Mouse (Mus musculus): ENCODE measurements around the gene Ldb3. TPM values are rescaled to one million over a fixed set of nuclear protein-coding genes. Genes with fewer than 3 reads are reported as not detected.
A peak's percentile ranks its signal among the peaks of the same experiment; 100 is the strongest.

Gene Ldb3
- total and polyA plus RNA-seq, 2 experiments from 2014 or later, result 1.3 to 1.7 TPM

- TF ChIP-seq CTCF (IDR thresholded peaks at IDR 0.05; ENCODE audit: low read depth), result no peak
- Histone ChIP-seq H3K27me3 (ENCODE audit: insufficient read depth, low read length) (no peaks in the 10 kb centered on the region), H3K9me3 (ENCODE audit: low read length) (no peaks in the 10 kb centered on the region), H3K36me3 (ENCODE audit: insufficient read depth, low read length) (no peaks in the 10 kb centered on the region), H3K27ac (no peak overlapping the region), H3K4me3 (ENCODE audit: low read length) (no peak overlapping the region), H3K9ac (replicated peaks; ENCODE audit: low read length) (no peak overlapping the region), H3K4me2 (ENCODE audit: low read depth, low read length) (no peak overlapping the region), H3K4me1 (ENCODE audit: insufficient read depth, low read length) (no peaks in the 10 kb centered on the region)
- 72% methylated on average over 4 of the region's 4 CpGs for WGBS
- DNase-seq (ENCODE audit: low spot score) (no peak), ATAC-seq (no peak)
Measured at GRCm38 (mm10) chr14:34535883-34536282, 52.6 kb downstream of the Ldb3 start.

- no peak for TF ChIP-seq CTCF (IDR thresholded peaks at IDR 0.05; ENCODE audit: low read depth)
- ATAC-seq, result no peak
- no peaks in the 10 kb centered on the region for H3K9me3 ChIP-seq (ENCODE audit: low read length)
- H3K36me3 ChIP-seq (ENCODE audit: insufficient read depth, low read length), result no peaks in the 10 kb centered on the region
- no peak overlapping the region for H3K9ac ChIP-seq (replicated peaks; ENCODE audit: low read length)
- no peak overlapping the region for H3K4me3 ChIP-seq (ENCODE audit: low read length)
- H3K4me2 ChIP-seq (ENCODE audit: low read depth, low read length), result no peak overlapping the region
- 77% methylated on average over 5 of the region's 5 CpGs for WGBS
- no peak overlapping the region for H3K27ac ChIP-seq
- no peaks in the 10 kb centered on the region for H3K4me1 ChIP-seq (ENCODE audit: insufficient read depth, low read length)
- no peaks in the 10 kb centered on the region for H3K27me3 ChIP-seq (ENCODE audit: insufficient read depth, low read length)
- DNase-seq (ENCODE audit: low spot score), result no peak
Measured at GRCm38 (mm10) chr14:34533537-34533936, 54.9 kb downstream of the Ldb3 start.

GRCm38 (mm10) chr14:34532536-34532935 is 55.9 kb downstream of the Ldb3 start:
- Histone ChIP-seq H3K27ac (no peak overlapping the region), H3K9me3 (ENCODE audit: low read length) (no peaks in the 10 kb centered on the region), H3K4me2 (ENCODE audit: low read depth, low read length) (no peak overlapping the region), H3K27me3 (ENCODE audit: insufficient read depth, low read length) (no peaks in the 10 kb centered on the region), H3K36me3 (ENCODE audit: insufficient read depth, low read length) (no peaks in the 10 kb centered on the region), H3K4me1 (ENCODE audit: insufficient read depth, low read length) (no peaks in the 10 kb centered on the region), H3K9ac (replicated peaks; ENCODE audit: low read length) (no peak overlapping the region), H3K4me3 (ENCODE audit: low read length) (no peak overlapping the region)
- no peak for TF ChIP-seq CTCF (IDR thresholded peaks at IDR 0.05; ENCODE audit: low read depth)
- DNase-seq (ENCODE audit: low spot score) (no peak), ATAC-seq (no peak)
- 92% methylated on average over 6 of the region's 6 CpGs for WGBS

GRCm38 (mm10) chr14:34528804-34529203 is 59.7 kb downstream of the Ldb3 start:
- no peak overlapping the region for H3K4me3 ChIP-seq (ENCODE audit: low read length)
- H3K27me3 ChIP-seq (ENCODE audit: insufficient read depth, low read length), result no peaks in the 10 kb centered on the region
- no peaks in the 10 kb centered on the region for H3K36me3 ChIP-seq (ENCODE audit: insufficient read depth, low read length)
- DNase-seq (ENCODE audit: low spot score), result no peak
- H3K27ac ChIP-seq, result no peak overlapping the region
- 66% methylated on average over 8 of the region's 8 CpGs for WGBS
- 0 out of 2 replicates have a peak overlapping the region, but pooled peaks have one; percentile 6 for H3K4me2 ChIP-seq (ENCODE audit: low read depth, low read length)
- H3K9me3 ChIP-seq (ENCODE audit: low read length), result no peaks in the 10 kb centered on the region
- no peak for TF ChIP-seq CTCF (IDR thresholded peaks at IDR 0.05; ENCODE audit: low read depth)
- no peak overlapping the region for H3K9ac ChIP-seq (replicated peaks; ENCODE audit: low read length)
- no peaks in the 10 kb centered on the region for H3K4me1 ChIP-seq (ENCODE audit: insufficient read depth, low read length)
- ATAC-seq, result no peak

- H3K36me3 ChIP-seq (ENCODE audit: insufficient read depth, low read length), result no peaks in the 10 kb centered on the region
- 91% methylated on average over 8 of the region's 8 CpGs for WGBS
- H3K4me2 ChIP-seq (ENCODE audit: low read depth, low read length), result no peak within 1 kb of the TSS
- DNase-seq (ENCODE audit: low spot score) (no peak), ATAC-seq (no peak)
- no peak within 1 kb of the TSS for H3K4me3 ChIP-seq (ENCODE audit: low read length)
- no peaks in the 10 kb centered on the region for H3K27me3 ChIP-seq (ENCODE audit: insufficient read depth, low read length)
- H3K27ac ChIP-seq, result no peak within 1 kb of the TSS
- H3K4me1 ChIP-seq (ENCODE audit: insufficient read depth, low read length), result no peaks in the 10 kb centered on the region
- no peaks in the 10 kb centered on the region for H3K9me3 ChIP-seq (ENCODE audit: low read length)
- no peak within 1 kb of the TSS for H3K9ac ChIP-seq (replicated peaks; ENCODE audit: low read length)
- no peak for TF ChIP-seq CTCF (IDR thresholded peaks at IDR 0.05; ENCODE audit: low read depth)
Measured at GRCm38 (mm10) chr14:34522701-34523100, 65.8 kb downstream of the Ldb3 start, which contains the start of gene 9230112D13Rik. TSS of gene 9230112D13Rik (minus strand) at chr14:34522801.

GRCm38 (mm10) chr14:34517959-34518544 is 70.4 kb downstream of the Ldb3 start:
- 90% methylated on average over 8 of the region's 8 CpGs for WGBS
- ATAC-seq, result no peak

GRCm38 (mm10) chr14:34516960-34517577 is 71.4 kb downstream of the Ldb3 start:
- no peak overlapping the region for H3K4me2 ChIP-seq (ENCODE audit: low read depth, low read length)
- no peak overlapping the region for H3K9ac ChIP-seq (replicated peaks; ENCODE audit: low read length)
- H3K27ac ChIP-seq, result no peak overlapping the region
- no peaks in the 10 kb centered on the region for H3K36me3 ChIP-seq (ENCODE audit: insufficient read depth, low read length)
- H3K4me1 ChIP-seq (ENCODE audit: insufficient read depth, low read length), result no peaks in the 10 kb centered on the region
- H3K4me3 ChIP-seq (ENCODE audit: low read length), result no peak overlapping the region
- no peak for TF ChIP-seq CTCF (IDR thresholded peaks at IDR 0.05; ENCODE audit: low read depth)
- 89% methylated on average over 10 of the region's 10 CpGs for WGBS
- no peaks in the 10 kb centered on the region for H3K9me3 ChIP-seq (ENCODE audit: low read length)
- no peak for ATAC-seq
- H3K27me3 ChIP-seq (ENCODE audit: insufficient read depth, low read length), result no peaks in the 10 kb centered on the region
- DNase-seq (ENCODE audit: low spot score), result no peak

More at GRCm38 (mm10) chr14:34517959-34518544, 70.4 kb downstream of the Ldb3 start:
- no peak overlapping the region for H3K4me3 ChIP-seq (ENCODE audit: low read length)
- no peak for TF ChIP-seq CTCF (IDR thresholded peaks at IDR 0.05; ENCODE audit: low read depth)
- H3K27ac ChIP-seq, result no peak overlapping the region
- no peak for DNase-seq (ENCODE audit: low spot score)
- no peaks in the 10 kb centered on the region for H3K4me1 ChIP-seq (ENCODE audit: insufficient read depth, low read length)
- no peaks in the 10 kb centered on the region for H3K36me3 ChIP-seq (ENCODE audit: insufficient read depth, low read length)
- H3K9ac ChIP-seq (replicated peaks; ENCODE audit: low read length), result no peak overlapping the region
- no peaks in the 10 kb centered on the region for H3K9me3 ChIP-seq (ENCODE audit: low read length)
- H3K4me2 ChIP-seq (ENCODE audit: low read depth, low read length), result no peak overlapping the region
- H3K27me3 ChIP-seq (ENCODE audit: insufficient read depth, low read length), result no peaks in the 10 kb centered on the region
